Mouse (Mus musculus) forebrain, embryonic 11.5 days (tissue): ENCODE data around the gene Gins2. TPM values are rescaled to one million over a fixed set of nuclear protein-coding genes. Genes with fewer than 3 reads are reported as not detected.

Experiments
- ATAC-seq: fragments of 200-750 bp; cut with Nextera tagmentation; replicated peaks from 2 replicates; pipeline ENCODE4 v1.8.0; 2017; ENCODE audit warnings: moderate TSS enrichment; ENCODE audit not compliant: low FRiP score
- DNase-seq: peaks from one replicate; pipeline ENCODE4 v3.0.0-alpha.2; 2017; ENCODE audit warnings: low spot score
- H3K27ac ChIP-seq: fragments of 300-500 bp; sonication (generic); 2 replicates; pipeline ENCODE4 v1.5.1; 2014; ENCODE audit warnings: low read depth, low read length
- H3K27me3 ChIP-seq: fragments of 300-500 bp; sonication (generic); 2 replicates; pipeline ENCODE4 v1.6.1; 2014; ENCODE audit warnings: mild to moderate bottlenecking, low read length, mixed read lengths; ENCODE audit not compliant: control insufficient read depth, insufficient read depth
- H3K36me3 ChIP-seq: fragments of 300-500 bp; sonication (generic); 2 replicates; pipeline ENCODE4 v1.6.1; 2014; ENCODE audit warnings: mild to moderate bottlenecking, low read length, moderate library complexity, mixed read lengths; ENCODE audit not compliant: control insufficient read depth, insufficient read depth
- H3K4me1 ChIP-seq: fragments of 300-500 bp; sonication (generic); replicated peaks from 2 replicates; pipeline ENCODE4 v1.6.1; 2014; ENCODE audit warnings: low read length, mixed read lengths; ENCODE audit not compliant: control insufficient read depth, insufficient read depth
- H3K4me2 ChIP-seq: fragments of 300-500 bp; sonication (generic); 2 replicates; pipeline ENCODE4 v1.6.1; 2014; ENCODE audit warnings: low read depth, mild to moderate bottlenecking, low read length, moderate library complexity, mixed read lengths; ENCODE audit not compliant: severe bottlenecking
- H3K4me3 ChIP-seq: fragments of 300-500 bp; sonication (generic); 2 replicates; pipeline ENCODE4 v1.5.1; 2014; ENCODE audit warnings: low read depth, low read length
- H3K9ac ChIP-seq: fragments of 300-500 bp; sonication (generic); 2 replicates; pipeline ENCODE4 v1.6.1; 2014; ENCODE audit warnings: low read length
- H3K9me3 ChIP-seq: fragments of 300-500 bp; sonication (generic); 2 replicates; pipeline ENCODE4 v1.6.1; 2016; ENCODE audit warnings: low read length, mixed read lengths; ENCODE audit not compliant: control insufficient read depth
- WGBS: fragments of 180-500 bp; shearing (Covaris S2); extraction: QIAGEN DNeasy Blood & Tissue Kit; methylation state at CpG from one replicate; pipeline ENCODE4 v1.1.7; 2014; 5-methylcytosine and 5-hydroxymethylcytosine counted together
- polyA plus RNA-seq: library from polyadenylated mRNA; unstranded; fragments of >200 nt; fragmentation: Nextera tagmentation; extraction: Ambion mirVana; gene quantifications from 2 replicates; pipeline ENCODE4 v1.2.1, GENCODE M21; 2014

The Gins2 gene
- polyA plus RNA-seq, 1 experiment from 2014 or later: 105 TPM

GRCm38 (mm10) chr8:120574941-120575340, 14.2 kb downstream of the Gins2 start:
- Histone ChIP-seq H3K4me2 (no peak overlapping the region), H3K4me1 (no peaks in the 10 kb centered on the region; the same call in 1 of the 2 replicates), H3K27ac (no peak overlapping the region), H3K4me3 (no peak overlapping the region), H3K9ac (no peak overlapping the region), H3K36me3 (peaks cover 29% of the 10 kb centered on the region), H3K27me3 (no peaks in the 10 kb centered on the region), H3K9me3 (no peaks in the 10 kb centered on the region)
- DNase-seq: no peak
- no peak for ATAC-seq
- 81% methylated on average over 19 of the region's 19 CpGs for WGBS

GRCm38 (mm10) chr8:120573866-120574265, 15.2 kb downstream of the Gins2 start:
- Histone ChIP-seq H3K4me1 (no peaks in the 10 kb centered on the region; the same call in 1 of the 2 replicates), H3K9ac (no peak overlapping the region)

DNA sequence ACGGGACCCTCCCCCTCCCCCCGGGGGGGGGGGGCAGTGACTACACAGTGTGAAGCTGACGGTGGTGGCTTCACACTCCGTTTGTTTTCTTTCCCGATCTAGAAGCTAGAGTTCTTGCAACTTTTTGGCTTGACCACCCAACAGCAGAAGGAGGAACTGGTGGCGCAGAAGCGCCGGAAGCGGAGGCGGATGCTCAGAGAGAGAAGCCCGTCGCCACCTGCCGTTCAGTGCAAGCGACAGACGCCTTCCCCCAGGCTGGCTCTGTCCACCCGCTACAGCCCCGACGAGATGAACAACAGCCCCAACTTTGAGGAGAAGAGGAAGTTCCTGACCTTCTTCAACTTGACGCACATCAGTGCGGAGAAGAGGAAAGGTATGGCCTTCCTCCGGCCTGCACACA, 16.6 kb downstream of the Gins2 start:
- 84% methylated on average over 21 of the region's 21 CpGs for WGBS
- no peaks in the 10 kb centered on the region; the same call in 1 of the 2 replicates for H3K4me1 ChIP-seq
- no peak overlapping the region for H3K4me3 ChIP-seq
- H3K36me3 ChIP-seq: peaks cover 33% of the 10 kb centered on the region
- no peak overlapping the region for H3K9ac ChIP-seq
- no peak overlapping the region for H3K27ac ChIP-seq
- no peaks in the 10 kb centered on the region for H3K9me3 ChIP-seq
- H3K27me3 ChIP-seq: no peaks in the 10 kb centered on the region
- no peak for DNase-seq
- ATAC-seq: no peak
- no peak overlapping the region for H3K4me2 ChIP-seq

More at GRCm38 (mm10) chr8:120573866-120574265, 15.2 kb downstream of the Gins2 start:
- Histone ChIP-seq H3K27me3 (no peaks in the 10 kb centered on the region), H3K36me3 (peaks cover 29% of the 10 kb centered on the region), H3K4me3 (no peak overlapping the region), H3K9me3 (no peaks in the 10 kb centered on the region), H3K27ac (no peak overlapping the region), H3K4me2 (no peak overlapping the region)
- no peak for ATAC-seq
- DNase-seq: no peak
- WGBS: 62% methylated on average over 11 of the region's 11 CpGs

DNA sequence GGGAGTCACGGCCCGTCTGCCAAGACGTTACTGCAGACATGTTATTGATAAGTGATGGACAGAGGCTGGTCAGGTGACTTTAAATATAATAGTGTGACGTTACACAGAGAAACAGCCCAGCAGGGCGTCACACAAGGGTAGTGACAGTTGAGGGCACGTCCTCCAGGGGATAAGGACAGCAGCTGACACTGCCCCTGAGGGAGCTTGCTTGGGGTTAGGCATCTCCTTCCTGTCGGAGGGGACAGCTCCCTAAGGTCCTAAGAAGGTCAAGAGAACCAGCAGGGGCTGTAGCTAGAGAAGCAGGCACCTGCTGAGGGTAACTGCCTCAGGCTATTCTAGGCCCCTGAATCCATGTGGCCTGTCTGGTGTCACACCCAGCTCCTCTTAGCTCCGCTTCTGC, 17.5 kb downstream of the Gins2 start:
- Histone ChIP-seq H3K4me3 (no peak overlapping the region), H3K4me1 (no peaks in the 10 kb centered on the region; the same call in 1 of the 2 replicates), H3K9ac (no peak overlapping the region), H3K4me2 (no peak overlapping the region), H3K9me3 (no peaks in the 10 kb centered on the region), H3K27me3 (no peaks in the 10 kb centered on the region), H3K27ac (no peak overlapping the region), H3K36me3 (peaks cover 36% of the 10 kb centered on the region)
- DNase-seq (no peak), ATAC-seq (no peak)
- WGBS: 80% methylated on average over 8 of the region's 8 CpGs

DNA sequence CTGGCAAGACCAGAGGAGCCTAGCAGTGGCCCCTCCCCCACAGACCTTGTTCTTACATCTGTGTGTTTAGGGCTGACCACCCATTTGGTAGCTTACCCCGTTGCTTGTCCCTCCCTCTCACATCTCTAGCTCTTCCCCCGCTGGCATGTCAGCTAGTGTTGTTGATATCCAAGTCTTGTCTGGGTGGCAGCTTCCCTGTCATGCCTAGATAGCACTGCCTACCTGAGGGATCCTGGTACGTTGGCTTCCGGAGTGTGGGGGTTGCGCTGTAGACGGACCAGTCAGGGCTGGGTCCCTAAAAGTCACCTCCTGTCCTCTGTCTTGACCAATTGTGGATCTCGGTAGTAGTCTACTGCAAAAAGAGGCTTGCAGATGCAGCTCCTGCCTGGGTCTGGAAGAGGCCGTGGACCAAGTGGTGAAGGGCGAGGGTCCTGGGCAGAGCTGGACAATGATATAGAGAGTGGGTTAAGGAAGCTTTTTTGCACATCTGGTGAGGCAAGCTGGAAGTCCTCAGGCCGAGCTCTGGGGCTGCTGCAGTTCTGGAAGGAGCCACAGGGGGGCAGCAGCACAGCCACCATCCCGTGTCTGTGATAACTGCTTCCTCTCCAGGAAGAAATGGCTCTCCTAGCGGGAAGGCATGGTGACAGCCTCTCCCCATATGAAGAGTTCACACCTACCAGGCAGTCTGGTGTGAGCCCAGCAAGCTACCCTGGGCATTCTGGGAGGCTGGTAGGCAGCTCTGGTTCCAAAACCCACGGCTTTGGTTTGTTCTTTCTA, 19.0 kb downstream of the Gins2 start:
- no peak overlapping the region for H3K9ac ChIP-seq
- peak; percentile 92 for DNase-seq
- no peak overlapping the region for H3K27ac ChIP-seq
- peaks cover 9% of the 10 kb centered on the region for H3K4me1 ChIP-seq
- H3K36me3 ChIP-seq: peaks cover 28% of the 10 kb centered on the region
- H3K9me3 ChIP-seq: no peaks in the 10 kb centered on the region
- no peak overlapping the region for H3K4me2 ChIP-seq
- WGBS: 64% methylated on average over 13 of the region's 13 CpGs
- no peaks in the 10 kb centered on the region for H3K27me3 ChIP-seq
- no peak for ATAC-seq
- no peak overlapping the region for H3K4me3 ChIP-seq

GRCm38 (mm10) chr8:120569123-120569522, 20.0 kb downstream of the Gins2 start:
- DNase-seq (no peak), ATAC-seq (no peak)
- Histone ChIP-seq H3K9me3 (no peaks in the 10 kb centered on the region), H3K36me3 (peaks cover 21% of the 10 kb centered on the region), H3K4me1 (peaks cover 17% of the 10 kb centered on the region), H3K27ac (no peak overlapping the region), H3K9ac (no peak overlapping the region), H3K4me3 (no peak overlapping the region), H3K27me3 (no peaks in the 10 kb centered on the region), H3K4me2 (no peak overlapping the region)
- 95% methylated on average over 16 of the region's 17 CpGs for WGBS

- Histone ChIP-seq H3K9me3 (no peaks in the 10 kb centered on the region), H3K27ac (no peak overlapping the region), H3K4me1 (peaks cover 25% of the 10 kb centered on the region), H3K4me2 (no peak overlapping the region), H3K27me3 (no peaks in the 10 kb centered on the region), H3K36me3 (peaks cover 20% of the 10 kb centered on the region), H3K4me3 (no peak overlapping the region), H3K9ac (no peak overlapping the region)
- WGBS: 98% methylated on average over 36 of the region's 37 CpGs
- no peak for DNase-seq
- no peak for ATAC-seq
Measured at GRCm38 (mm10) chr8:120568164-120568798, 20.8 kb downstream of the Gins2 start.

DNA sequence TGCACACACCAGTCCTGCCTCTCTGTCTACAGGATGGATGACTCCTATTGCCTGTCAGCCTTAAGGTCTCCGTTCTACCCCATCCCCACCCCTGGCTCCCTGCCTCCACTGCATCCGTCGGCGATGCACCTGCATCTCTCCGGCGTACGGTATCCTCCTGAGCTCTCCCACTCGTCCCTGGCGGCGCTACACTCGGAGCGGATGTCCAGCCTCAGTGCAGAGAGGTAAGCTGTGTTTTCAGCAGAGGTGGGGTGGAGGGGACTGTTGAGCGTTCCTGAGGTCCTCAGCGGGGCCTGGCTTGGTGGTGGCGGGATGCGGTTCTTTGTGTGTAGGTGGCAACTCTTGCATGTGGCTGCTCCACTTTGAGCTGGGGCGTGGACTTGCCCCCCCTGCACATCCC, 21.4 kb downstream of the Gins2 start:
- no peak for DNase-seq
- Histone ChIP-seq H3K4me3 (no peak overlapping the region), H3K27me3 (no peaks in the 10 kb centered on the region), H3K4me2 (no peak overlapping the region), H3K9me3 (no peaks in the 10 kb centered on the region), H3K9ac (no peak overlapping the region), H3K4me1 (peaks cover 30% of the 10 kb centered on the region), H3K36me3 (peaks cover 20% of the 10 kb centered on the region), H3K27ac (no peak overlapping the region)
- WGBS: 98% methylated on average over 17 of the region's 17 CpGs
- ATAC-seq: no peak
